Mouse (Mus musculus): ENCODE data around the gene Prima1. TPM values are rescaled to one million over a fixed set of nuclear protein-coding genes. Genes with fewer than 3 reads are reported as not detected.

Prima1 gene
- polyA plus RNA-seq, 1 experiment from 2014 or later, result 0.75 TPM

GRCm38 (mm10) chr12:103189771-103190170 lies 52.2 kb downstream of the Prima1 start:
- H3K9me3 ChIP-seq (replicated peaks), result no peaks in the 10 kb centered on the region
- no peak overlapping the region for H3K4me3 ChIP-seq
- H3K4me1 ChIP-seq (replicated peaks), result peaks cover 24% of the 10 kb centered on the region
- WGBS, result 59% methylated on average over 12 of the region's 12 CpGs
- H3K27ac ChIP-seq (ENCODE audit: poor library complexity, severe bottlenecking), result no peak overlapping the region
- no peak overlapping the region for H3K9ac ChIP-seq
- no peaks in the 10 kb centered on the region for H3K36me3 ChIP-seq
- no peak overlapping the region for H3K4me2 ChIP-seq
- no peak for ATAC-seq (ENCODE audit: insufficient number of reproducible peaks, low FRiP score)
- peaks cover 12% of the 10 kb centered on the region; the same call in 1 of the 2 replicates for H3K27me3 ChIP-seq (replicated peaks)

- Histone ChIP-seq H3K4me1 (replicated peaks) (peaks cover 24% of the 10 kb centered on the region), H3K9me3 (replicated peaks) (no peaks in the 10 kb centered on the region), H3K9ac (no peak overlapping the region), H3K27ac (ENCODE audit: poor library complexity, severe bottlenecking) (peak overlapping the region; percentile 2; the same call in 1 of the 2 replicates), H3K4me2 (no peak overlapping the region), H3K4me3 (no peak overlapping the region), H3K36me3 (no peaks in the 10 kb centered on the region), H3K27me3 (replicated peaks) (peaks cover 8% of the 10 kb centered on the region; the same call in 1 of the 2 replicates)
- peak; percentile 54; the same call in 1 of the 2 replicates for ATAC-seq (ENCODE audit: insufficient number of reproducible peaks, low FRiP score)
- WGBS, result 44% methylated on average over 8 of the region's 8 CpGs
Observed at GRCm38 (mm10) chr12:103188223-103188622, 53.7 kb downstream of the Prima1 start.

- Histone ChIP-seq H3K9me3 (replicated peaks) (no peaks in the 10 kb centered on the region), H3K4me2 (no peak overlapping the region), H3K4me1 (replicated peaks) (peaks cover 24% of the 10 kb centered on the region), H3K36me3 (no peaks in the 10 kb centered on the region), H3K27ac (ENCODE audit: poor library complexity, severe bottlenecking) (no peak overlapping the region), H3K4me3 (no peak overlapping the region), H3K9ac (no peak overlapping the region), H3K27me3 (replicated peaks) (no peaks in the 10 kb centered on the region)
- ATAC-seq (ENCODE audit: insufficient number of reproducible peaks, low FRiP score), result no peak
- whole genome bisulfite sequencing, result 75% methylated on average over 7 of the region's 7 CpGs
Observed at GRCm38 (mm10) chr12:103187020-103187419, 54.9 kb downstream of the Prima1 start.

- no peak overlapping the region for H3K4me3 ChIP-seq
- H3K9ac ChIP-seq, result no peak overlapping the region
- H3K27ac ChIP-seq (ENCODE audit: poor library complexity, severe bottlenecking), result no peak overlapping the region
- H3K27me3 ChIP-seq (replicated peaks), result peaks cover 2% of the 10 kb centered on the region; the same call in 1 of the 2 replicates
- H3K9me3 ChIP-seq (replicated peaks), result no peaks in the 10 kb centered on the region
- no peaks in the 10 kb centered on the region for H3K36me3 ChIP-seq
- WGBS, result 25% methylated on average over 7 of the region's 7 CpGs
- 0 out of 2 replicates have a peak overlapping the region, but pooled peaks have one; percentile 8 for H3K4me2 ChIP-seq
- no peak for ATAC-seq (ENCODE audit: insufficient number of reproducible peaks, low FRiP score)
- H3K4me1 ChIP-seq (replicated peaks), result peaks cover 7% of the 10 kb centered on the region
Observed at GRCm38 (mm10) chr12:103183057-103183456, 58.9 kb downstream of the Prima1 start.

- Histone ChIP-seq H3K27ac (ENCODE audit: poor library complexity, severe bottlenecking) (no peak overlapping the region), H3K27me3 (replicated peaks) (no peaks in the 10 kb centered on the region), H3K36me3 (no peaks in the 10 kb centered on the region), H3K4me1 (replicated peaks) (peaks cover 8% of the 10 kb centered on the region), H3K9me3 (replicated peaks) (no peaks in the 10 kb centered on the region), H3K4me2 (no peak overlapping the region), H3K9ac (no peak overlapping the region), H3K4me3 (no peak overlapping the region)
- 65% methylated on average over 12 of the region's 12 CpGs for WGBS
- ATAC-seq (ENCODE audit: insufficient number of reproducible peaks, low FRiP score), result no peak
Observed at GRCm38 (mm10) chr12:103168892-103169291, 73.1 kb downstream of the Prima1 start.

- WGBS, result 70% methylated on average over 14 of the region's 14 CpGs
- Histone ChIP-seq H3K36me3 (no peaks in the 10 kb centered on the region), H3K4me2 (no peak overlapping the region), H3K9me3 (replicated peaks) (no peaks in the 10 kb centered on the region), H3K4me3 (no peak overlapping the region), H3K9ac (no peak overlapping the region), H3K27me3 (replicated peaks) (no peaks in the 10 kb centered on the region), H3K4me1 (replicated peaks) (peaks cover 3% of the 10 kb centered on the region; the same call in 1 of the 2 replicates), H3K27ac (ENCODE audit: poor library complexity, severe bottlenecking) (no peak overlapping the region)
- ATAC-seq (ENCODE audit: insufficient number of reproducible peaks, low FRiP score), result no peak
Observed at GRCm38 (mm10) chr12:103164101-103165030, 77.6 kb downstream of the Prima1 start.

GRCm38 (mm10) chr12:103163596-103163995 lies 78.4 kb downstream of the Prima1 start:
- Histone ChIP-seq H3K27me3 (replicated peaks) (no peaks in the 10 kb centered on the region), H3K9me3 (replicated peaks) (no peaks in the 10 kb centered on the region), H3K9ac (no peak overlapping the region), H3K36me3 (no peaks in the 10 kb centered on the region), H3K4me3 (no peak overlapping the region), H3K4me1 (replicated peaks) (no peaks in the 10 kb centered on the region), H3K27ac (ENCODE audit: poor library complexity, severe bottlenecking) (no peak overlapping the region), H3K4me2 (no peak overlapping the region)
- 72% methylated on average over 10 of the region's 10 CpGs for WGBS
- no peak for ATAC-seq (ENCODE audit: insufficient number of reproducible peaks, low FRiP score)

GRCm38 (mm10) chr12:103160721-103161120 lies 81.2 kb downstream of the Prima1 start:
- WGBS, result 85% methylated on average over 4 of the region's 4 CpGs
- no peak overlapping the region for H3K27ac ChIP-seq (ENCODE audit: poor library complexity, severe bottlenecking)

GRCm38 (mm10) chr12:103159016-103159415 lies 82.9 kb downstream of the Prima1 start:
- Histone ChIP-seq H3K4me2 (no peak overlapping the region), H3K36me3 (no peaks in the 10 kb centered on the region), H3K27me3 (replicated peaks) (peaks cover 4% of the 10 kb centered on the region; the same call in 1 of the 2 replicates), H3K4me1 (replicated peaks) (peaks cover 7% of the 10 kb centered on the region; the same call in 1 of the 2 replicates), H3K9me3 (replicated peaks) (peaks cover 3% of the 10 kb centered on the region), H3K27ac (ENCODE audit: poor library complexity, severe bottlenecking) (no peak overlapping the region), H3K9ac (no peak overlapping the region), H3K4me3 (no peak overlapping the region)
- no peak for ATAC-seq (ENCODE audit: insufficient number of reproducible peaks, low FRiP score)
- WGBS, result 60% methylated on average over 8 of the region's 8 CpGs

More at GRCm38 (mm10) chr12:103160721-103161120, 81.2 kb downstream of the Prima1 start:
- H3K9me3 ChIP-seq (replicated peaks), result no peaks in the 10 kb centered on the region
- no peak overlapping the region for H3K9ac ChIP-seq
- peaks cover 4% of the 10 kb centered on the region; the same call in 1 of the 2 replicates for H3K27me3 ChIP-seq (replicated peaks)
- H3K4me1 ChIP-seq (replicated peaks), result peaks cover 7% of the 10 kb centered on the region; the same call in 1 of the 2 replicates
- ATAC-seq (ENCODE audit: insufficient number of reproducible peaks, low FRiP score), result no peak
- no peak overlapping the region for H3K4me2 ChIP-seq
- no peak overlapping the region for H3K4me3 ChIP-seq
- H3K36me3 ChIP-seq, result no peaks in the 10 kb centered on the region

GRCm38 (mm10) chr12:103157129-103157910 lies 84.6 kb downstream of the Prima1 start:
- H3K9me3 ChIP-seq (replicated peaks), result peaks cover 3% of the 10 kb centered on the region
- H3K27ac ChIP-seq (ENCODE audit: poor library complexity, severe bottlenecking), result no peak overlapping the region
- H3K4me2 ChIP-seq, result peak overlapping the region; percentile 17; the same call in 1 of the 2 replicates
- H3K36me3 ChIP-seq, result no peaks in the 10 kb centered on the region
- H3K4me1 ChIP-seq (replicated peaks), result peaks cover 7% of the 10 kb centered on the region; the same call in 1 of the 2 replicates
- WGBS, result 52% methylated on average over 18 of the region's 18 CpGs
- ATAC-seq (ENCODE audit: insufficient number of reproducible peaks, low FRiP score), result no peak
- peaks cover 4% of the 10 kb centered on the region; the same call in 1 of the 2 replicates for H3K27me3 ChIP-seq (replicated peaks)
- H3K4me3 ChIP-seq, result no peak overlapping the region
- no peak overlapping the region for H3K9ac ChIP-seq

- Histone ChIP-seq H3K9me3 (replicated peaks) (peaks cover 3% of the 10 kb centered on the region), H3K9ac (no peak overlapping the region), H3K27me3 (replicated peaks) (peaks cover 4% of the 10 kb centered on the region; the same call in 1 of the 2 replicates), H3K4me3 (no peak overlapping the region), H3K4me1 (replicated peaks) (peaks cover 7% of the 10 kb centered on the region; the same call in 1 of the 2 replicates), H3K4me2 (no peak overlapping the region), H3K27ac (ENCODE audit: poor library complexity, severe bottlenecking) (no peak overlapping the region), H3K36me3 (no peaks in the 10 kb centered on the region)
- ATAC-seq (ENCODE audit: insufficient number of reproducible peaks, low FRiP score), result no peak
- 67% methylated on average over 3 of the region's 3 CpGs for WGBS
Observed at GRCm38 (mm10) chr12:103155406-103155805, 86.5 kb downstream of the Prima1 start.
